Mouse (Mus musculus) right cerebral cortex, postnatal 4 days (tissue): Measurements from ENCODE around the gene Crybg3.

ENCODE experiments used
- DNase-seq: peaks from one replicate; pipeline ENCODE4 v3.0.0-alpha.2; 2022

Gene Crybg3

GRCm38 (mm10) chr16:59444880-59445559 lies 155.8 kb downstream of the Crybg3 start:
- DNase-seq, result no peak
